Mouse (Mus musculus): ENCODE data around the gene Spryd3. TPM values are rescaled to one million over a fixed set of nuclear protein-coding genes. Genes with fewer than 3 reads are reported as not detected.

Gene Spryd3
- total RNA-seq, 2 experiments from 2014 or later, result 4.4 to 5.8 TPM

- peak; percentile 64 for TF ChIP-seq CTCF (IDR thresholded peaks at IDR 0.05)
- intact Hi-C loops (cut with DNase I), result loop anchor here (10.0 kb wide), 1 partner anchor 107 kb away; no protein-coding TSS in a partner anchor
- peak; percentile 69 for DNase-seq
- H3K4me3 ChIP-seq, result peak overlapping the region; percentile 19; the same call in 1 of the 2 replicates
- peak overlapping the region; percentile 79 for H3K27ac ChIP-seq
These were observed 18.3 kb downstream of the Spryd3 start for GRCm38 (mm10) chr15:102117461-102118443.

DNA sequence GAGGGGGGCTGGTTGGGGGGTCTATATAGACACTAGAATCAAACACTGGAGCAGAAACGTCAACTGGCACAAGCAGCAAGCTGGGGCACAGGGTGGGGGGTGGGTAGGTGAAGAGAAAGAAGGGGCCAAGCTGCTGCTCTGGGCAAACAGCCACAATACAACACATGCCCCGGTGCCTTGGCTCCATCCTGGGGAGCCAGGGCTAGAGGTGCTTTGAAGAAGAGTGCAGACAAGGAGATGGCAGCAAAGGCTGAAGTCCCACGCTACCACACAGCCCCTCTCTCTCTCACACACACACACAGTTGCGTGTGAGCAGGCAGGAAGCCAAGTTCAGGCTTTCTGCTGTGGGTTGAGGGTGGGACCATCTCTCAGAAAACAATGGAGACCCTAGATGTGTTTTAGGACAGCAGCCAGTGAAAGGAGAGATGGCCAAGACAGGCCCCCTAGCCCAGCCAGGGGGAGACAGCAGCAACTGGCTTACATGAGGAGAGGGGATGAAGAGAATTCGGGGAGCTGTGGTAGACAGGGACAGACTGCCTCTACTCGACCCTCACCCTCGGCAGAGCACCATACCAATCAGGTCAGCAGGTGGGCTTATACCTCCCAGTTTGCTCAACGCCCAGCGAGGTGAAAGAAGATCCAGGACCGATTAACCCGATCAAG lies 19.1 kb downstream of the Spryd3 start:
- intact Hi-C loops (cut with DNase I), result loop anchor here (10.0 kb wide), 1 partner anchor 108 kb away; no protein-coding TSS in a partner anchor
- Histone ChIP-seq H3K27ac (peak overlapping the region; percentile 79), H3K4me3 (peak overlapping the region; percentile 11; the same call in 1 of the 2 replicates)
- TF ChIP-seq CTCF (IDR thresholded peaks at IDR 0.05), result no peak
- peak; percentile 38 for DNase-seq

- Histone ChIP-seq H3K4me3 (no peak overlapping the region), H3K27ac (no peak overlapping the region)
- DNase-seq, result peak; percentile 35
- intact Hi-C loops (cut with DNase I), result loop anchor here (10.0 kb wide), 1 partner anchor 109 kb away; no protein-coding TSS in a partner anchor
- no peak for TF ChIP-seq CTCF (IDR thresholded peaks at IDR 0.05)
These were observed 20.3 kb downstream of the Spryd3 start for GRCm38 (mm10) chr15:102115731-102116231.

GRCm38 (mm10) chr15:102114651-102115260 lies 21.3 kb downstream of the Spryd3 start:
- intact Hi-C loops (cut with DNase I), result loop anchor here (5.0 to 10.0 kb wide), 2 partner anchors 33 to 110 kb away; no protein-coding TSS in a partner anchor
- Histone ChIP-seq H3K4me3 (no peak overlapping the region), H3K27ac (no peak overlapping the region)
- TF ChIP-seq CTCF (IDR thresholded peaks at IDR 0.05), result no peak
- DNase-seq, result no peak

DNA sequence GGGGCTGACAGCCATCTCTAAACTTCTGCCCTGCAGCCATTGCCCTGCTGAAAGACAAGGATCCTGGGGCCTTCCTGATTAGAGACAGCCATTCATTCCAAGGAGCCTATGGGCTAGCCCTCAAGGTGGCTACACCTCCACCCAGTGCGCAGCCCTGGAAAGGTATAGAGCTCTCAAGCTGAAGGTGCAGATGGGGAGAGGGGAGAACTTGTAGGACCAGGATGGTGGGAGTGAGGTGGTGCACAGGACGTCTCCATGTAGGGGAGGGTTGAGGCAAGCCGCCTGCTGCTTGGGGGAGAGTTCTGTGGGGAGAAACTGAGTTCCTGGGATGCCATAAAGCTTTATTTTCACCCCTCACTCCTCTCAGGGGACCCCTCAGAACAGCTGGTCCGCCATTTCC lies 22.4 kb downstream of the Spryd3 start:
- intact Hi-C loops (cut with DNase I), result loop anchor here (5.0 to 10.0 kb wide), 2 partner anchors 34 to 111 kb away; no protein-coding TSS in a partner anchor
- peak; percentile 22 for DNase-seq
- Histone ChIP-seq H3K27ac (peak overlapping the region; percentile 20; the same call in 1 of the 2 replicates), H3K4me3 (no peak overlapping the region)
- no peak for TF ChIP-seq CTCF (IDR thresholded peaks at IDR 0.05)

DNA sequence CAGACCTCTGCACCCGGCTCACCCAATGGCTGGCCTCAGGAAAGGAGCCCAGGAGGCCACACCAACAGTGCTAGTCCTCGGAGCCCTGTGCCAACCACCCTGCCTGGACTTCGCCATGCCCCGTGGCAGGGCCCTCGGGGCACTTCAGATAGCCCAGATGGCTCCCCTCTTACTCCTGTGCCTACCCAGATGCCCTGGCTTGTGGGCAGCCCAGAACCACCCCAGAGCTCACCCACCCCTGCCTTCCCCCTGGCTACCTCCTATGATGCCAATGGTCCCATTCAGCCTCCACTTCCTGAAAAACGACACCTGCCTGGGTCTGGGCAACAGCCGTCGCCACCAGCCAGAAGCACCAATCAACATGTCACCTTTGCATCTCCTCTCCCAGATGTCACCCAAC lies 23.2 kb downstream of the Spryd3 start:
- peak; percentile 31 for DNase-seq
- intact Hi-C loops (cut with DNase I), result loop anchor here (5.0 to 10.0 kb wide), 2 partner anchors 34 to 112 kb away; no protein-coding TSS in a partner anchor
- TF ChIP-seq CTCF (IDR thresholded peaks at IDR 0.05), result no peak
- H3K27ac ChIP-seq, result peak overlapping the region; percentile 20; the same call in 1 of the 2 replicates
- H3K4me3 ChIP-seq, result no peak overlapping the region

- H3K4me3 ChIP-seq, result no peak overlapping the region
- intact Hi-C loops (cut with DNase I), result loop anchor here (5.0 to 10.0 kb wide), 2 partner anchors 35 to 113 kb away; no protein-coding TSS in a partner anchor
- H3K27ac ChIP-seq, result peak overlapping the region; percentile 20; the same call in 1 of the 2 replicates
- TF ChIP-seq CTCF (IDR thresholded peaks at IDR 0.05), result no peak
- no peak for DNase-seq
These were observed 23.9 kb downstream of the Spryd3 start for GRCm38 (mm10) chr15:102112181-102112580.

DNA sequence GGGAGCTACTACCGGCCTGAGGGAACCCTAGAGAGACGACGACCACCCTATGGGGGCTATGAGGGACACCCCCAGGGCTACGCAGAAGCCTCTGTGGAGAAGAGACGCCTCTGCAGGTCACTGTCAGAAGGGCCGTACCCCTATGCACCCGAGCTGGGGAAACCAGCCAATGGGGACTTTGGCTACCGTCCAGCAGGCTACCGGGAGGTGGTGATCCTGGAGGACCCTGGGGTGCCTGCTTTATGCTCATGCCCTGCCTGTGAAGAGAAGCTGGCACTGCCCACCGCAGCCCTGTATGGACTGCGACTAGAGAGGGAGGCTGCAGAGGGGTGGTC lies 24.6 kb downstream of the Spryd3 start:
- TF ChIP-seq CTCF (IDR thresholded peaks at IDR 0.05), result no peak
- Histone ChIP-seq H3K4me3 (no peak overlapping the region), H3K27ac (no peak overlapping the region)
- peak; percentile 57 for DNase-seq
- intact Hi-C loops (cut with DNase I), result loop anchor here (5.0 to 10.0 kb wide), 2 partner anchors 36 to 113 kb away; no protein-coding TSS in a partner anchor

- no peak overlapping the region for H3K27ac ChIP-seq
- no peak overlapping the region for H3K4me3 ChIP-seq
- intact Hi-C loops (cut with DNase I), result loop anchor here (5.0 to 10.0 kb wide), 2 partner anchors 36 to 114 kb away; no protein-coding TSS in a partner anchor
- DNase-seq, result peak; percentile 39
- TF ChIP-seq CTCF (IDR thresholded peaks at IDR 0.05), result no peak
These were observed 25.1 kb downstream of the Spryd3 start for GRCm38 (mm10) chr15:102110701-102111494.

- intact Hi-C loops (cut with DNase I), result loop anchor here (5.0 to 10.0 kb wide), 2 partner anchors 37 to 115 kb away; no protein-coding TSS in a partner anchor
- DNase-seq, result peak; percentile 24
- H3K27ac ChIP-seq, result 0 out of 2 replicates have a peak overlapping the region, but pooled peaks have one; percentile 24
- no peak overlapping the region for H3K4me3 ChIP-seq
- TF ChIP-seq CTCF (IDR thresholded peaks at IDR 0.05), result no peak
These were observed 25.8 kb downstream of the Spryd3 start for GRCm38 (mm10) chr15:102110271-102110670.

All from gastrocnemius, adult 2 months (tissue).